Mouse (Mus musculus) liver, adult 2 months (tissue): ENCODE data around the gene Ptpn12.

Source experiments
- CTCF ChIP-seq: fragments of 200-500 bp; IDR thresholded peaks from 2 replicates; pipeline ENCODE4 v1.5.1; 2011; ENCODE audit warnings: low read depth, low read length, control low read depth
- POLR2A ChIP-seq: fragments of 200-500 bp; IDR thresholded peaks from 2 replicates; pipeline ENCODE4 v1.6.1; 2011; ENCODE audit warnings: low read length, control low read depth; ENCODE audit not compliant: insufficient read depth; ENCODE audit errors: extremely low read depth

DNA sequence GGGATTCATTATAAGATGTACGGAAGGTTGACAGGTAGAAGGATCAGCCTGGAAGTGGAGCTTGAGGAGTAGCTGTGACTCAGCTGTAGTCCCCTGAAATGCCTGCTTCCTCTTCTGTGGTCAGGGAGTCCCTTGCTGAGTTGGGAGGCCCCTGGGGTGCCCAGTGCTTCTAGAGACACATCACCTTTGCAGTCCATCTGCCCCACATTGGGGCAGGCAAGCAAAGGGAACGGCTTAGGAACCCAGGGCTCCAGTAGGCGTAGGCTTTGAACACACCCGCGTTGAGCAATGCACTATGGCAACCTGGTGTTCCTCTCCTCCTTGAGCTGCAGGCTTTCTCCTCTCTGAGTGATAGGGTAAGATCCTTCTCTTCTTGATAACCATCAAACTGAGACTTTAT is 82.6 kb downstream of the Ptpn12 start:
- TF ChIP-seq CTCF, result no peak
- TF ChIP-seq POLR2A, result no peak
